Mouse (Mus musculus): ENCODE measurements around the gene Ankrd12. TPM values are rescaled to one million over a fixed set of nuclear protein-coding genes. Genes with fewer than 3 reads are reported as not detected.

Ankrd12 gene
- total RNA-seq (2021) = 10 to 100 TPM; 10.6 TPM
- long read RNA-seq, experiment 1, partial matches to known transcripts = 0 of 1 reads
- long read RNA-seq, experiment 1, other reads (novel, unspliced or antisense) = 1 of 1 reads
- long read RNA-seq, experiment 2, partial matches to known transcripts = 0 of 1 reads
- long read RNA-seq, experiment 2, other reads (novel, unspliced or antisense) = 1 of 1 reads

GRCm38 (mm10) chr17:66076934-66077333 lies at the start of gene Ankrd12:
TSS of gene Ankrd12 (minus strand) at chr17:66077089.
- intact Hi-C loops (cut with DNase I; ENCODE audit: low total_unique reads) = no loop called here
- peak; percentile 95 for DNase-seq

- DNase-seq = no peak
- intact Hi-C loops (cut with DNase I; ENCODE audit: low total_unique reads) = no loop called here
Observed at GRCm38 (mm10) chr17:66125211-66125610, 48.3 kb upstream of the Ankrd12 start.

- intact Hi-C loops (cut with DNase I; ENCODE audit: low total_unique reads) = no loop called here
- DNase-seq = no peak
Observed at GRCm38 (mm10) chr17:66123816-66124610, 47.1 kb upstream of the Ankrd12 start.

GRCm38 (mm10) chr17:66123066-66123815 lies 46.4 kb upstream of the Ankrd12 start, which contains the start of gene Ddx11:
TSS of gene Ddx11 (plus strand) at chr17:66123520.
- DNase-seq = peak; percentile 93
- intact Hi-C loops (cut with DNase I; ENCODE audit: low total_unique reads) = no loop called here

- intact Hi-C loops (cut with DNase I; ENCODE audit: low total_unique reads) = no loop called here
Observed at GRCm38 (mm10) chr17:66120701-66121100, 43.8 kb upstream of the Ankrd12 start.

GRCm38 (mm10) chr17:66118991-66119390 lies 42.1 kb upstream of the Ankrd12 start:
- DNase-seq = no peak
- intact Hi-C loops (cut with DNase I; ENCODE audit: low total_unique reads) = no loop called here

More at GRCm38 (mm10) chr17:66120701-66121100, 43.8 kb upstream of the Ankrd12 start:
- no peak for DNase-seq

- intact Hi-C loops (cut with DNase I; ENCODE audit: low total_unique reads) = no loop called here
- DNase-seq = no peak
Observed at GRCm38 (mm10) chr17:66112166-66112565, 35.3 kb upstream of the Ankrd12 start.

GRCm38 (mm10) chr17:66111402-66111959 lies 34.6 kb upstream of the Ankrd12 start, which contains the start of gene Washc1:
TSS of gene Washc1 (plus strand) at chr17:66111545.
- intact Hi-C loops (cut with DNase I; ENCODE audit: low total_unique reads) = no loop called here

GRCm38 (mm10) chr17:66110746-66111145 lies 33.9 kb upstream of the Ankrd12 start:
- peak; percentile 26 for DNase-seq
- intact Hi-C loops (cut with DNase I; ENCODE audit: low total_unique reads) = no loop called here

More at GRCm38 (mm10) chr17:66111402-66111959, 34.6 kb upstream of the Ankrd12 start, which contains the start of gene Washc1:
- peak; percentile 91 for DNase-seq

GRCm38 (mm10) chr17:66108198-66108597 lies 31.3 kb upstream of the Ankrd12 start:
- no peak for DNase-seq
- intact Hi-C loops (cut with DNase I; ENCODE audit: low total_unique reads) = loop anchor here (5.0 kb wide), 2 partner anchors 156 to 241 kb away; partner anchors contain the start of gene Twsg1

- intact Hi-C loops (cut with DNase I; ENCODE audit: low total_unique reads) = loop anchor here (5.0 kb wide), 2 partner anchors 155 to 240 kb away; partner anchors contain the start of gene Twsg1
- DNase-seq = no peak
Observed at GRCm38 (mm10) chr17:66107466-66107865, 30.6 kb upstream of the Ankrd12 start.

- intact Hi-C loops (cut with DNase I; ENCODE audit: low total_unique reads) = loop anchor here (5.0 kb wide), 2 partner anchors 154 to 239 kb away; partner anchors contain the start of gene Twsg1
- DNase-seq = peak; percentile 56
Observed at GRCm38 (mm10) chr17:66106601-66107267, 29.8 kb upstream of the Ankrd12 start.

- no peak for DNase-seq
- intact Hi-C loops (cut with DNase I; ENCODE audit: low total_unique reads) = no loop called here
Observed at GRCm38 (mm10) chr17:66104076-66104475, 27.2 kb upstream of the Ankrd12 start.

- DNase-seq = peak; percentile 95
- intact Hi-C loops (cut with DNase I; ENCODE audit: low total_unique reads) = no loop called here
Observed at GRCm38 (mm10) chr17:66101380-66102330, 24.8 kb upstream of the Ankrd12 start, which contains the start of gene Ndufv2. TSS of gene Ndufv2 (minus strand) at chr17:66101559.

- DNase-seq = no peak
- intact Hi-C loops (cut with DNase I; ENCODE audit: low total_unique reads) = no loop called here
Observed at GRCm38 (mm10) chr17:66100566-66101379, 23.9 kb upstream of the Ankrd12 start.

- intact Hi-C loops (cut with DNase I; ENCODE audit: low total_unique reads) = no loop called here
- no peak for DNase-seq
Observed at GRCm38 (mm10) chr17:66092664-66093063, 15.8 kb upstream of the Ankrd12 start.

GRCm38 (mm10) chr17:66092065-66092464 lies 15.2 kb upstream of the Ankrd12 start:
- intact Hi-C loops (cut with DNase I; ENCODE audit: low total_unique reads) = no loop called here
- DNase-seq = no peak

Data from gastrocnemius, postnatal 14 days (tissue).